Mouse (Mus musculus): ENCODE results near the gene Dph1. TPM values are rescaled to one million over a fixed set of nuclear protein-coding genes. Genes with fewer than 3 reads are reported as not detected.

Dph1 gene
- polyA plus RNA-seq, 1 experiment from 2014 or later = 24.9 TPM

DNA sequence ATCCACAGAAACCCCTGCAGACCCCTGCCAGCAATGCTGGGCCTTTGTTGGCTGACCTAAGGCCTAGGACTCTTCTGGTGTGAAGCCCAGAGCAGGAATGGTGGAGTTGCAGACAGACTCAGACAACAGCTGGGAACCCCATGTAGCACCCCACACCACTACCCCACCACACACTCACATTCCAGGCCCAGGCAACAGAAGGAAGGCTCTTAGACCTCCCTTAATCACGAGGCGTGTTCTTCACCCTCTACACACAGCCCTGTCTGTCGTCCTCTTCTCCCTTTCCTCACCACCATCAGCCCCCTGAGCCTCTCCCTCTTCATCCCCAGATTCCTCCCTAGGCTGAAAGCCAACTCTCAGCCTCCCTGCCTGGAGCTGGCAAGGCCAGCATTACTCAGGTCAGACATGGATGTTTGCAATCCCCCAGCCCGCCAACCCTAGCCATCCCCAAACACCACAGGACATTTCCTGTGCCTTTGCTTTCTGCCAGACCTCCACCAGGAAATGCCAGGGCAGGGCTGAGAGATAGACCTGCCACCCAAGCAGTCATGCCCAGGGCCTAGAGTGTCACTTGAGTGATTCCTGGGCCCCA, 29.5 kb downstream of the Dph1 start:
- Histone ChIP-seq H3K4me3 (no peak overlapping the region), H3K4me1 (peaks cover 68% of the 10 kb centered on the region), H3K27me3 (peaks cover 40% of the 10 kb centered on the region), H3K9me3 (no peaks in the 10 kb centered on the region), H3K27ac (peak overlapping the region; percentile 48; the same call in 1 of the 2 replicates), H3K9ac (no peak overlapping the region), H3K4me2 (replicated peaks) (no peak overlapping the region), H3K36me3 (peaks cover 91% of the 10 kb centered on the region)
- WGBS = 56% methylated on average over 4 of the region's 4 CpGs
- 0 out of 2 replicates have a peak, but pooled peaks have one; percentile 7 for ATAC-seq (ENCODE audit: low FRiP score, low read depth)

GRCm38 (mm10) chr11:75160954-75161353, 30.1 kb downstream of the Dph1 start:
- H3K36me3 ChIP-seq = peaks cover 86% of the 10 kb centered on the region
- H3K9ac ChIP-seq = no peak overlapping the region
- no peak overlapping the region for H3K27ac ChIP-seq
- no peaks in the 10 kb centered on the region for H3K9me3 ChIP-seq
- no peak overlapping the region for H3K4me3 ChIP-seq
- peaks cover 34% of the 10 kb centered on the region for H3K27me3 ChIP-seq
- H3K4me1 ChIP-seq = peaks cover 68% of the 10 kb centered on the region
- WGBS = 84% methylated on average over 7 of the region's 7 CpGs
- ATAC-seq (ENCODE audit: low FRiP score, low read depth) = no peak
- no peak overlapping the region for H3K4me2 ChIP-seq (replicated peaks)

GRCm38 (mm10) chr11:75159564-75159963, 31.5 kb downstream of the Dph1 start:
- Histone ChIP-seq H3K4me1 (peaks cover 62% of the 10 kb centered on the region), H3K4me3 (no peak overlapping the region), H3K36me3 (peaks cover 72% of the 10 kb centered on the region), H3K27me3 (peaks cover 20% of the 10 kb centered on the region), H3K4me2 (replicated peaks) (no peak overlapping the region), H3K9me3 (no peaks in the 10 kb centered on the region), H3K9ac (no peak overlapping the region), H3K27ac (no peak overlapping the region)
- WGBS = 68% methylated on average over 2 of the region's 2 CpGs
- no peak for ATAC-seq (ENCODE audit: low FRiP score, low read depth)

DNA sequence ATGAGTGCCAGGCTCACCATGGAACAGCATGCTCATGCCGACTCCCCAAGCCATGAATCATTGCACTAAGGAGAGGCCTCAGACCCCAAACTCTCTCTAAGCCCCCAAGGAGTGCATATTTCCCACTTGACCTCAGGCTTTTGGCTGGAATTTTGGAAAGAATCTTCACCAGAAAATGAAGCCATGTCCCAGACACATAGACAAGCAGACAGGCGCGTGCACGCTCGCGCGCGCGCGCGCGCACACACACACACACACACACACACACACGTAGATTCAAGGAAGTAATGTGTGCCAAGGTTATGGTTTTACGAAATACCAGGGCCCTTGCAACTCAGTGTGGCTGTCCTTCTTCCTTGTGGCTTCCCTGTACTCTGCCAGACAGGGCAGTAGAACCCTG, 32.6 kb downstream of the Dph1 start:
- ATAC-seq (ENCODE audit: low FRiP score, low read depth) = no peak
- Histone ChIP-seq H3K4me2 (replicated peaks) (no peak overlapping the region), H3K36me3 (peaks cover 60% of the 10 kb centered on the region), H3K4me3 (no peak overlapping the region), H3K4me1 (peaks cover 59% of the 10 kb centered on the region), H3K9me3 (no peaks in the 10 kb centered on the region), H3K27me3 (peaks cover 9% of the 10 kb centered on the region), H3K27ac (peak overlapping the region; percentile 39; the same call in 1 of the 2 replicates), H3K9ac (no peak overlapping the region)
- 89% methylated on average over 14 of the region's 14 CpGs for WGBS

- H3K4me3 ChIP-seq = no peak overlapping the region
- H3K9me3 ChIP-seq = no peaks in the 10 kb centered on the region
- peaks cover 54% of the 10 kb centered on the region for H3K4me1 ChIP-seq
- WGBS = 34% methylated on average over 2 of the region's 2 CpGs
- H3K27ac ChIP-seq = no peak overlapping the region; the same call in 1 of the 2 replicates
- peaks cover 59% of the 10 kb centered on the region for H3K36me3 ChIP-seq
- H3K27me3 ChIP-seq = peaks cover 4% of the 10 kb centered on the region
- no peak overlapping the region for H3K9ac ChIP-seq
- no peak for ATAC-seq (ENCODE audit: low FRiP score, low read depth)
- no peak overlapping the region for H3K4me2 ChIP-seq (replicated peaks)
Measured at GRCm38 (mm10) chr11:75157901-75158300, 33.1 kb downstream of the Dph1 start.

DNA sequence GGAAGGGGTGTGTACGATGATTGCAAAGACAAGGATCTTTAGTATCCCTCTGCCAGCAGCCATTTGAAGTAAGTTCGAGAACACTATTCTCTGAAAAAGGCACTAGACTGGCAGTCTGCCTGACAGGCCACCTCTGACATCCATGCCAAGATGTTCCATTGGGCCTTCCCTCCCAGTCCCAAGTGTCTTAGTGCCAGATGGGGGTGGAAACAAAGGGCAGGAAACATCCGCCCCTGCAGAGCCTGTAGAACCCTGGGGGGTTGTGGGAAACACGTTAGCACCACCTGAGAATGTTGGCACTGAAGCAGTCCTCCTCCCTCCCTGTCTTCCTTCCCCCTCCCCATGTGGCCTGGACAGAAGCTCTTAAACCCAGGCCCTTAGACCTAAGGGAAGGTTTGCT, 34.0 kb downstream of the Dph1 start:
- Histone ChIP-seq H3K9me3 (no peaks in the 10 kb centered on the region), H3K27ac (peak overlapping the region; percentile 61; the same call in 1 of the 2 replicates), H3K9ac (0 out of 2 replicates have a peak overlapping the region, but pooled peaks have one; percentile 25), H3K4me1 (peaks cover 49% of the 10 kb centered on the region), H3K27me3 (no peaks in the 10 kb centered on the region), H3K36me3 (peaks cover 53% of the 10 kb centered on the region), H3K4me3 (no peak overlapping the region), H3K4me2 (replicated peaks) (no peak overlapping the region)
- WGBS = 39% methylated on average over 4 of the region's 4 CpGs
- ATAC-seq (ENCODE audit: low FRiP score, low read depth) = no peak

DNA sequence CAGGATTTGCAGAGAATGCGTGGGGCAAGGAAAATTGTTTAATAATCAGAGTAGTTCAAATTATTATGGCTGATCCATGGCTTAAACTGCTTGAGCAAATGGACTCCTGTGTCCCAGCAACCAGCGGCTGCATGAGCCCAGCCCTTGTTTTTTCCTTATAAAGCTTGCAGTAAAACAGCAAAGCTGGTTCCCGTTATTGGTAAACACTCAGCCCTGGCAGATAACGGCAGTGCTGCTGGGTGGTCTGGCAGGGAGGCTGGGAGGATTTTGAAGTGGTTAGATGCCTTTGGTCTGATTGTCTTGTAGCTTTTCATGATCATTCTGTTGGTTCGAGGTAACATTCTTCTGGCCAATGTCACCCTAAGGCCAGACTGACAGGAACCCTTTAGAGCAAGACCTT, 34.6 kb downstream of the Dph1 start:
- H3K4me2 ChIP-seq (replicated peaks) = no peak overlapping the region
- H3K4me1 ChIP-seq = peaks cover 43% of the 10 kb centered on the region
- H3K9ac ChIP-seq = peak overlapping the region; percentile 43; the same call in 1 of the 2 replicates
- 23% methylated on average over 5 of the region's 5 CpGs for WGBS
- H3K9me3 ChIP-seq = no peaks in the 10 kb centered on the region
- H3K4me3 ChIP-seq = no peak overlapping the region
- peak overlapping the region; percentile 64 for H3K27ac ChIP-seq
- no peak for ATAC-seq (ENCODE audit: low FRiP score, low read depth)
- H3K27me3 ChIP-seq = no peaks in the 10 kb centered on the region
- peaks cover 51% of the 10 kb centered on the region for H3K36me3 ChIP-seq

DNA sequence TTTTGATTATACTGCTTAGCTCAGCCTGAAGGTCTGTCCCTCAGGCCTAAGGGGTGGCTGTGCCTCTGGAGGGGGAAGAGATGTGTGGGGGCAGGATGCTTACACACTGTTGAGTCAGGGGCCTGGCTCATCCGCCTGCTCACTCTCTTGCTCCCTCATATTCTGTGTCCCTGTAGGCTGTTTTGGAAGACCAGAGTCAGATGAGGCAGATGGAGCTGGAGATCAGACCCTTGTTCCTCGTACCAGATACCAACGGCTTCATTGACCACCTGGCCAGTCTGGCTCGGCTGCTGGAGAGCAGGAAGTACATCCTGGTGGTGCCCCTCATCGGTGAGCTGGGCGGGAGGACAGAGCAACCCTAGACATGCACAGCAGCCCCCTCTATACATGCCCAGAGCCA, 35.1 kb downstream of the Dph1 start:
- H3K4me3 ChIP-seq = no peak overlapping the region
- H3K36me3 ChIP-seq = peaks cover 51% of the 10 kb centered on the region
- WGBS = 30% methylated on average over 6 of the region's 6 CpGs
- no peaks in the 10 kb centered on the region for H3K27me3 ChIP-seq
- peak overlapping the region; percentile 64 for H3K27ac ChIP-seq
- H3K9ac ChIP-seq = peak overlapping the region; percentile 43; the same call in 1 of the 2 replicates
- peaks cover 39% of the 10 kb centered on the region for H3K4me1 ChIP-seq
- ATAC-seq (ENCODE audit: low FRiP score, low read depth) = no peak
- H3K9me3 ChIP-seq = no peaks in the 10 kb centered on the region
- H3K4me2 ChIP-seq (replicated peaks) = no peak overlapping the region

GRCm38 (mm10) chr11:75154053-75154585, 36.9 kb downstream of the Dph1 start:
- H3K27ac ChIP-seq = no peak overlapping the region
- H3K9ac ChIP-seq = no peak overlapping the region
- H3K36me3 ChIP-seq = peaks cover 48% of the 10 kb centered on the region
- H3K27me3 ChIP-seq = no peaks in the 10 kb centered on the region
- H3K4me1 ChIP-seq = peaks cover 45% of the 10 kb centered on the region
- H3K4me3 ChIP-seq = no peak overlapping the region
- 73% methylated on average over 6 of the region's 6 CpGs for WGBS
- no peaks in the 10 kb centered on the region for H3K9me3 ChIP-seq
- no peak for ATAC-seq (ENCODE audit: low FRiP score, low read depth)
- H3K4me2 ChIP-seq (replicated peaks) = no peak overlapping the region

DNA sequence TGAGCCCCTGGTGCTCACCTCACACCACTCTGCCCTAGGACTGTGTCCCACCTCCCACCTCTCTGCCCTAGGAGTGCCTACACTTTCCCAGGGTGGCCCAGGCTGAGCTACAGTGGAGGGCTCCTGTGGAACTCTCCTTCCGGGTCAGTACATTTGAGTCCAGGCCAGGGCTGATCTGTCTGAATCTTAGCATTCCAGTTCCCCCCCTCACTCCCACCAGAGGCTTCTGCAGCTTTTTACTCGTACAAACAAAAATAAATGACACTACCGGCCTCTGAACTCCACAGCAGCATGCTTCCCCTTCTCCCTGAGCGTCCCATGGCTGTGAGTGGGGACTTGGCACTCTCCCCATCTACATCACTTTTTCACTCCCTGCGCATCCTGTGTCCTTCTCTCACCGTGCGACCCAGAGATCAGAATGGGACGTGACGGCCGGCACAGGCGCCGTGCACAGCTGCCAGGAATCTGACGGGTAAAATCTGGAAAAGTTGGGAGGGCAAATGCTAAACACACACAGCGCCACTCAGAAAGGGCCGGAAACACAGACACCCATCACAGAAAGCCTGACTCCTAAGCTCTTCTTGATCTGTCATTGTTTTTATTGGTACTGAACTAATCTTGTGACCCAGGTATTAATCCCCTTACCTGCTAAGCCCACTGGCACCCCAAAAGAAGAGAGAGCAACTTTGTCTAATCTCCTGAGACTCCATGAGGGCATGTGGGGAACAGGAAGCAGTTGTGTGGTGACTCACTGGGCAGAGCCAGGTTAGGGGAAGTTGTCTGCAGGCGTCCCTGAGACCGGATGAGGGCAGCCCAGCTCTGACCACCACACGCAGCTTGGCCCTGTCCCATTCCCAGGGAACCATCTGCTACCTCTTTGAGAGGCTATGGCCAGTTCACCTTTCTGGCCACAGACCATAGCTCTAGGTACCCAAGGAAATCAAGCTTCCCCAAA, 38.2 kb downstream of the Dph1 start:
- no peak overlapping the region for H3K9ac ChIP-seq
- H3K27me3 ChIP-seq = no peaks in the 10 kb centered on the region
- H3K4me1 ChIP-seq = peaks cover 57% of the 10 kb centered on the region
- H3K4me3 ChIP-seq = no peak overlapping the region
- H3K36me3 ChIP-seq = peaks cover 37% of the 10 kb centered on the region
- H3K4me2 ChIP-seq (replicated peaks) = no peak overlapping the region
- no peak overlapping the region for H3K27ac ChIP-seq
- WGBS = 74% methylated on average over 18 of the region's 18 CpGs
- H3K9me3 ChIP-seq = no peaks in the 10 kb centered on the region
- no peak for ATAC-seq (ENCODE audit: low FRiP score, low read depth)

DNA sequence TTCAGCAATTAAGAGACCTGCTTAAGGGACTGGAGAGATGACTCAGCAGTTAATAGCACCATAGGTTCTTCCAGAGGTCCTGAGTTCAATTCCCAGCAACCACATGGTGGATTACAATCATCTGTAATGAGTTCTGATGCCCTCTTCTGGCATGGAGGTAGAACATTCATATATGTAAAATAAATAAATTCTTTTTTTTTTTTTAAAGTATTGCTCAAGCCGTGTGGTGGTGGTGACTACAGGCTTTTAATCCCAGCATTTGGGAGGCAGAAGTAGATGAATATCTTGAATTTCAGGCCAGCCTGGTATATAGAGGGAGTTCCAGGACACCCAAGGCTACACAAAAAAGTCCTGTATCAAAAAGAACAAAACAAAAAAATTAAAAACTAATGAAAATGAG, 40.7 kb downstream of the Dph1 start:
- Histone ChIP-seq H3K27ac (no peak overlapping the region), H3K9me3 (no peaks in the 10 kb centered on the region), H3K4me2 (replicated peaks) (no peak overlapping the region), H3K4me1 (peaks cover 58% of the 10 kb centered on the region), H3K36me3 (peaks cover 35% of the 10 kb centered on the region), H3K27me3 (no peaks in the 10 kb centered on the region), H3K9ac (no peak overlapping the region), H3K4me3 (no peak overlapping the region)
- WGBS = 79% methylated on average over 1 of the region's 1 CpGs
- no peak for ATAC-seq (ENCODE audit: low FRiP score, low read depth)

All from limb, embryonic 13.5 days (tissue).